Mouse (Mus musculus) lung, postnatal 0 days (tissue): Measurements from ENCODE around the gene Creb3.

ENCODE experiments used
- CTCF ChIP-seq: IDR thresholded peaks from 2 replicates; pipeline ENCODE4 v1.5.1; 2016; ENCODE audit warnings: antibody characterized with exemption, mild to moderate bottlenecking
- EP300 ChIP-seq: IDR thresholded peaks from 2 replicates; pipeline ENCODE4 v1.6.1; 2016; ENCODE audit warnings: antibody characterized with exemption, mild to moderate bottlenecking, control low read depth

- TF ChIP-seq CTCF (no peak), EP300 (no peak)
Measured at GRCm38 (mm10) chr4:43573561-43573960, 11.4 kb downstream of the Creb3 start.
